Mouse (Mus musculus): Measurements from ENCODE around the gene Mybpc2. TPM values are rescaled to one million over a fixed set of nuclear protein-coding genes. Genes with fewer than 3 reads are reported as not detected.
A peak's percentile ranks its signal among the peaks of the same experiment; 100 is the strongest.

Mybpc2 gene
- polyA plus RNA-seq, 1 experiment from 2014 or later, result 0.04 TPM

DNA sequence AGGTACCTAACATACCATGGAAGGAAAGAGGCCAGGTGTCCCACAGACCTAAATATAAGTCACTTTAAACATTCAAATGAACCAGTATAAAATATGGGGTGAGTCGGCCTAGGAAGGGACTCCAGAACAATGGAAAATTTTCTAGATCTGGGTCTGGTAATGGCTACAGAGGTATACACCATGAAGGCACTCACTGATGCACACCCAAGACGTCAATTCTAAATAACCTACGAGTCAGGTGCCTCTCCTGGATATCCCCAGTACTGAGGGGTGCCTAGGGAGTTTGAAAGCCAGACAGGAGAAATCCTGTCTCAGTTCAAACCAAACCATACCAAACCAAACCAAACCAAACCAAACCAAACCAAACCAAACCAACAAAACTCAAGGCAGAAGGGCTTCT is 6.1 kb upstream of the Mybpc2 start:
- H3K27me3 ChIP-seq (replicated peaks; ENCODE audit: low read depth, poor library complexity, severe bottlenecking), result peaks cover 44% of the 10 kb centered on the region
- H3K36me3 ChIP-seq (replicated peaks), result peaks cover 36% of the 10 kb centered on the region
- H3K9me3 ChIP-seq, result no peaks in the 10 kb centered on the region
- peaks cover 10% of the 10 kb centered on the region for H3K4me1 ChIP-seq
- H3K4me3 ChIP-seq, result no peak overlapping the region
- WGBS, result 85% methylated on average over 3 of the region's 3 CpGs
- H3K27ac ChIP-seq (replicated peaks), result no peak overlapping the region
- DNase-seq (ENCODE audit: low spot score), result no peak

DNA sequence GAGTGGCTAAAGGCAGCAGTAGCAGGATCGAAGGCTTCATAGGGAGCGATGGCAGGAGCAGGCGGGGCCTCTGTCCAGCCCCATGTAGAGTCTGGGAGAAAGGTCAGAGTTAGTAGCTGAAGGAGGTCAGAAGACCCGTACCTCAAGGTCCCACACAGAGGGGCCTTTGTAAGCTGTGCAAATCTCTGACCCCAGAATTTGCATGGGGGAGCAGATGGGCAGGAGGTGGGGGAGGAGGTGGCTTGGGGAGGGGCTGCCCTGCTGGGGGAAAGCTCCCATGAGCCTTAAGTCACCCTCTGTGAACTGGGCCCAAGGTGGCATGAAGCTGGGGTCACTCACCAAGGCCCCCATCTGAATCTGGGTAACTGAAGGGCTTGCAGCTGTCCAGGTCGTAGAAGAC is 5.1 kb upstream of the Mybpc2 start:
- 51% methylated on average over 5 of the region's 5 CpGs for WGBS
- Histone ChIP-seq H3K9me3 (no peaks in the 10 kb centered on the region), H3K4me1 (peaks cover 20% of the 10 kb centered on the region), H3K36me3 (replicated peaks) (peaks cover 26% of the 10 kb centered on the region), H3K27me3 (replicated peaks; ENCODE audit: low read depth, poor library complexity, severe bottlenecking) (peaks cover 54% of the 10 kb centered on the region), H3K4me3 (no peak overlapping the region), H3K27ac (replicated peaks) (no peak overlapping the region)
- no peak for DNase-seq (ENCODE audit: low spot score)

GRCm38 (mm10) chr7:44527483-44528398 is 3.3 kb upstream of the Mybpc2 start:
- WGBS, result 6% methylated on average over 40 of the region's 40 CpGs

DNA sequence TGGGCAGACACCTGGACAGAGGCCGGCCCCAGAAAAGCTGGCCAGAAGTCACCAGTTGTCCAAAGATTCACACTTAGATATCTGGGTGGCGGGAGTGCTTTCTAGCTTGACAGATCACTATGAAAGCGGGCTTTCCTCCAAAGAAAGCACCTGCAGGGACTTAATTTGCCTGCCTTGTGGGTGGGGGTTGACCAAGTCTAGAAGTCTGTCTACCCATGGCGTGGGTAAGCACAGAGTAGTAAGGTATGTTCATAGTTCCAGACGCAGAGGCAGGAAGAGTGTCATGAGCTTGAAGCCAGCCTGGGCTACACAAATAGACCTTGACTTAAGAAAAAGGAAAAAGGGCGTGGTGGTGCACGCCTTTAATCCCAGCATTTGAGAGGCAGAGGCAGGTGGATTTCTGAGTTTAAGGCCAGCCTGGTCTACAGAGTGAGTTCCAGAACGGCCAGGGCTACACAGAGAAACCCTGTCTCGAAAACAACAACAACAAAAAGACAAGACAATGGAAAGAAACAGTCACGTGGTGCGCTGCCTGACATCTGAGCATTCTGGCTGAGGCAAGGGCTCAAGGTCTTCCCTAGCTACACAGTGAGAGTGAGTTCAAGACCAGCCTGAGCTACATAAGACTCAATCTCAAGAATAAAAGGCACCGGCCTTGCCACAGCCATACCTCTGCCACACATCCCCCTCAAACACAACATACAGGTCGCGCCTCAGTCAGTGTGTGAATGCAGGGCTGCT is 2.1 kb upstream of the Mybpc2 start:
- Histone ChIP-seq H3K36me3 (replicated peaks) (no peaks in the 10 kb centered on the region), H3K27ac (replicated peaks) (no peak overlapping the region), H3K27me3 (replicated peaks; ENCODE audit: low read depth, poor library complexity, severe bottlenecking) (peaks cover 84% of the 10 kb centered on the region), H3K4me3 (no peak overlapping the region), H3K9me3 (no peaks in the 10 kb centered on the region), H3K4me1 (peaks cover 24% of the 10 kb centered on the region)
- no peak for DNase-seq (ENCODE audit: low spot score)
- 86% methylated on average over 14 of the region's 14 CpGs for WGBS

More at GRCm38 (mm10) chr7:44527483-44528398, 3.3 kb upstream of the Mybpc2 start:
- peak; percentile 78 for DNase-seq (ENCODE audit: low spot score)
- Histone ChIP-seq H3K9me3 (no peaks in the 10 kb centered on the region), H3K36me3 (replicated peaks) (peaks cover 8% of the 10 kb centered on the region), H3K4me3 (peak overlapping the region; percentile 52), H3K27ac (replicated peaks) (no peak overlapping the region), H3K4me1 (peaks cover 23% of the 10 kb centered on the region), H3K27me3 (replicated peaks; ENCODE audit: low read depth, poor library complexity, severe bottlenecking) (peaks cover 72% of the 10 kb centered on the region)

- Histone ChIP-seq H3K36me3 (replicated peaks) (no peaks in the 10 kb centered on the region), H3K27me3 (replicated peaks; ENCODE audit: low read depth, poor library complexity, severe bottlenecking) (peaks cover 95% of the 10 kb centered on the region), H3K27ac (replicated peaks) (no peak overlapping the region), H3K4me3 (peak overlapping the region; percentile 32), H3K4me1 (peaks cover 27% of the 10 kb centered on the region), H3K9me3 (no peaks in the 10 kb centered on the region)
- peak; percentile 33 for DNase-seq (ENCODE audit: low spot score)
- 14% methylated on average over 22 of the region's 22 CpGs for WGBS
Measured at GRCm38 (mm10) chr7:44525126-44525832, 823 bp upstream of the Mybpc2 start.

GRCm38 (mm10) chr7:44523056-44523455 is 1.4 kb downstream of the Mybpc2 start:
- WGBS, result 80% methylated on average over 2 of the region's 2 CpGs
- Histone ChIP-seq H3K4me3 (no peak overlapping the region), H3K4me1 (peaks cover 24% of the 10 kb centered on the region), H3K9me3 (no peaks in the 10 kb centered on the region), H3K27ac (replicated peaks) (no peak overlapping the region), H3K36me3 (replicated peaks) (no peaks in the 10 kb centered on the region), H3K27me3 (replicated peaks; ENCODE audit: low read depth, poor library complexity, severe bottlenecking) (peaks cover 80% of the 10 kb centered on the region)
- DNase-seq (ENCODE audit: low spot score), result no peak

- no peaks in the 10 kb centered on the region for H3K36me3 ChIP-seq (replicated peaks)
- DNase-seq (ENCODE audit: low spot score), result peak; percentile 79
- H3K4me1 ChIP-seq, result peaks cover 18% of the 10 kb centered on the region
- peak overlapping the region; percentile 42 for H3K4me3 ChIP-seq
- H3K9me3 ChIP-seq, result no peaks in the 10 kb centered on the region
- no peak overlapping the region for H3K27ac ChIP-seq (replicated peaks)
- H3K27me3 ChIP-seq (replicated peaks; ENCODE audit: low read depth, poor library complexity, severe bottlenecking), result peaks cover 67% of the 10 kb centered on the region
- 4% methylated on average over 20 of the region's 20 CpGs for WGBS
Measured at GRCm38 (mm10) chr7:44521710-44522109, 2.7 kb downstream of the Mybpc2 start.

- Histone ChIP-seq H3K4me3 (no peak overlapping the region), H3K27ac (replicated peaks) (no peak overlapping the region), H3K27me3 (replicated peaks; ENCODE audit: low read depth, poor library complexity, severe bottlenecking) (peaks cover 60% of the 10 kb centered on the region), H3K36me3 (replicated peaks) (no peaks in the 10 kb centered on the region), H3K9me3 (no peaks in the 10 kb centered on the region), H3K4me1 (peaks cover 18% of the 10 kb centered on the region)
- WGBS, result 64% methylated on average over 3 of the region's 3 CpGs
- DNase-seq (ENCODE audit: low spot score), result no peak
Measured at GRCm38 (mm10) chr7:44520990-44521389, 3.5 kb downstream of the Mybpc2 start.

DNA sequence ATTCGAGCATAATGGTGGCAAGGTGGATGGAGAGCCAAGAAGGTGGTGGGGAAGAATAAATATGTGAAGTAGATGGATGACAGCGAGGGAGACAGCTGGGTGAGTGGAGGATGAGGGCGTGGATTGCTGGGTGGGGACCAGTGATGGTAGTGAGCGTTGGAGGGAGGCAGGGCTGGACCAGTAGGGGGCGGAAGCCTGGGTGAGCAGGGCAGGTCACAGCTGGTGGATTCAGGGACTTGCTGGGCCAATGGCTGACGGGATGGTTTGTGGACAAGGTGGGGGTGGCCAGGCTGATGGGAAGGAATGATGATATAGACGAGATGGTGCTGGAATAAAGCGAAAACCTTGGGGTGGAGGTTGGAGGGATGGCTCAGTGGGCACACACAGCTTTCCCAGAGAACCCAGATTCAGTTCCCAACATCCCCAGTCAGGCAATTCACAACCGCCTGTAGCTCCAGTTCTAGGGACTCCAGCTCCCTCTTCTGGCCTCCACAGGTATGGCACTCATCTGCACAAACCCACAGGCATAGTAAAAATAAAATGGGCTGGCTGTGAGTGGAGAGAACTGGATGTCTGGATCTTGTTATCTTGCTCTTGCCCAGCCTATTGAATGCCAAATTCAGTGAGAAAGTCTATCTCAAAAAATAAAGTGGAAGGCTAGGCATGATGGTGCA is 5.1 kb downstream of the Mybpc2 start:
- WGBS, result 72% methylated on average over 9 of the region's 9 CpGs
- H3K27ac ChIP-seq (replicated peaks), result no peak overlapping the region
- H3K4me3 ChIP-seq, result no peak overlapping the region
- H3K36me3 ChIP-seq (replicated peaks), result no peaks in the 10 kb centered on the region
- no peaks in the 10 kb centered on the region for H3K9me3 ChIP-seq
- peaks cover 47% of the 10 kb centered on the region for H3K27me3 ChIP-seq (replicated peaks; ENCODE audit: low read depth, poor library complexity, severe bottlenecking)
- peaks cover 5% of the 10 kb centered on the region for H3K4me1 ChIP-seq
- DNase-seq (ENCODE audit: low spot score), result no peak

- DNase-seq (ENCODE audit: low spot score), result no peak
- Histone ChIP-seq H3K4me3 (no peak overlapping the region), H3K4me1 (peaks cover 4% of the 10 kb centered on the region; the same call in 1 of the 2 replicates), H3K36me3 (replicated peaks) (no peaks in the 10 kb centered on the region), H3K9me3 (peaks cover 7% of the 10 kb centered on the region; the same call in 1 of the 2 replicates), H3K27me3 (replicated peaks; ENCODE audit: low read depth, poor library complexity, severe bottlenecking) (peaks cover 30% of the 10 kb centered on the region; the same call in 1 of the 2 replicates), H3K27ac (replicated peaks) (no peak overlapping the region)
Measured at GRCm38 (mm10) chr7:44507491-44507890, 17.0 kb downstream of the Mybpc2 start.

- no peaks in the 10 kb centered on the region for H3K36me3 ChIP-seq (replicated peaks)
- H3K4me3 ChIP-seq, result no peak overlapping the region
- 39% methylated on average over 5 of the region's 5 CpGs for WGBS
- no peak overlapping the region for H3K27ac ChIP-seq (replicated peaks)
- DNase-seq (ENCODE audit: low spot score), result peak; percentile 79
- H3K9me3 ChIP-seq, result 0 out of 2 replicates have a peak, but pooled peaks cover 4% of the 10 kb centered on the region
- H3K27me3 ChIP-seq (replicated peaks; ENCODE audit: low read depth, poor library complexity, severe bottlenecking), result peaks cover 12% of the 10 kb centered on the region
- peaks cover 15% of the 10 kb centered on the region for H3K4me1 ChIP-seq
Measured at GRCm38 (mm10) chr7:44501563-44502115, 22.8 kb downstream of the Mybpc2 start.

All from embryonic facial prominence, embryonic 10.5 days (tissue).